Mouse (Mus musculus) cerebellum, postnatal 4 days (tissue): ENCODE results near the gene Gm38394.
A peak's percentile ranks its signal among the peaks of the same experiment; 100 is the strongest.
"Not testable (repeated sequence)": the region's sequence is repeated elsewhere in the genome, so short reads cannot be mapped to it uniquely, and the experiment has no call there.

Experiments used
- DNase-seq, 2 experiments: peaks; one replicate each; pipeline ENCODE4 v3.0.0; 2022; ENCODE audit warnings: low spot score in 2 of 2, mixed read lengths in 1 of 2

Gene Gm38394

GRCm38 (mm10) chr1:133661203-133661933 lies at the start of gene Gm38394:
Gene Gm38394 (minus strand): TSS chr1:133661318.
- DNase-seq = peak; percentile 74 to 86

GRCm38 (mm10) chr1:133710895-133711294 lies 49.8 kb upstream of the Gm38394 start:
- no peak for DNase-seq

- DNase-seq = no peak
These were observed 48.2 kb upstream of the Gm38394 start for GRCm38 (mm10) chr1:133709292-133709691.

- DNase-seq = not testable (repeated sequence)
These were observed 40.7 kb upstream of the Gm38394 start for GRCm38 (mm10) chr1:133701824-133702223.

GRCm38 (mm10) chr1:133697935-133698620 lies 37.0 kb upstream of the Gm38394 start:
- DNase-seq = no peak

- no peak for DNase-seq
These were observed 34.8 kb upstream of the Gm38394 start for GRCm38 (mm10) chr1:133695901-133696300.

GRCm38 (mm10) chr1:133694876-133695275 lies 33.8 kb upstream of the Gm38394 start:
- no peak for DNase-seq

- DNase-seq = no peak
These were observed 33.2 kb upstream of the Gm38394 start for GRCm38 (mm10) chr1:133694301-133694700.

- DNase-seq = no peak
These were observed 32.5 kb upstream of the Gm38394 start for GRCm38 (mm10) chr1:133693536-133694114.

- DNase-seq = no peak
These were observed 31.1 kb upstream of the Gm38394 start for GRCm38 (mm10) chr1:133692195-133692594.

GRCm38 (mm10) chr1:133691046-133691445 lies 29.9 kb upstream of the Gm38394 start:
- DNase-seq = no peak

- no peak for DNase-seq
These were observed 28.8 kb upstream of the Gm38394 start, which contains the start of gene Lax1 for GRCm38 (mm10) chr1:133689897-133690296. Gene Lax1 (minus strand): TSS chr1:133690108.

GRCm38 (mm10) chr1:133688301-133688700 lies 27.2 kb upstream of the Gm38394 start:
- DNase-seq = no peak

GRCm38 (mm10) chr1:133685749-133686519 lies 24.8 kb upstream of the Gm38394 start:
- DNase-seq = no peak

GRCm38 (mm10) chr1:133671801-133672200 lies 10.7 kb upstream of the Gm38394 start:
- DNase-seq = no peak

- DNase-seq = no peak
These were observed 10.1 kb upstream of the Gm38394 start for GRCm38 (mm10) chr1:133671266-133671665.

GRCm38 (mm10) chr1:133670776-133671175 lies 9.7 kb upstream of the Gm38394 start:
- no peak for DNase-seq

- no peak for DNase-seq
These were observed 9.1 kb upstream of the Gm38394 start for GRCm38 (mm10) chr1:133670190-133670589.

GRCm38 (mm10) chr1:133668618-133669017 lies 7.5 kb upstream of the Gm38394 start:
- no peak for DNase-seq

- DNase-seq = no peak
These were observed 6.6 kb upstream of the Gm38394 start for GRCm38 (mm10) chr1:133667721-133668120.

- not testable (repeated sequence) for DNase-seq
These were observed 4.6 kb upstream of the Gm38394 start for GRCm38 (mm10) chr1:133665713-133666112.
